Mouse (Mus musculus): ENCODE data around the gene Vmn1r87. TPM values are rescaled to one million over a fixed set of nuclear protein-coding genes. Genes with fewer than 3 reads are reported as not detected.

Vmn1r87 gene
- not detected in 2 replicates for polyA plus RNA-seq (2012; rRNA removed)

GRCm38 (mm10) chr7:13140057-13140456 is at the start of gene Vmn1r87:
Gene Vmn1r87, minus strand, starts transcription at chr7:13140157.

GRCm38 (mm10) chr7:13159268-13159667 is 19.3 kb upstream of the Vmn1r87 start, which contains the start of gene Vmn1r88:
Gene Vmn1r88, plus strand, starts transcription at chr7:13159568.

GRCm38 (mm10) chr7:13119817-13120216 is 20.1 kb downstream of the Vmn1r87 start, which contains the start of gene Vmn1r86:
Gene Vmn1r86, minus strand, starts transcription at chr7:13119917.

GRCm38 (mm10) chr7:13095073-13095472 is 44.9 kb downstream of the Vmn1r87 start, which contains the start of gene Vmn1r85:
Gene Vmn1r85, minus strand, starts transcription at chr7:13095173.

Other genes starting within 250 kb of the Vmn1r87 start
- 3.4 and 3.5 TPM in 2 replicates for gene Zscan22, start 242.3 kb downstream of the Vmn1r87 start, polyA plus RNA-seq (2012; rRNA removed)
- gene Rps5, start 217.9 kb downstream of the Vmn1r87 start, polyA plus RNA-seq (2012; rRNA removed): 1,527 and 1,533 TPM in 2 replicates
- gene Rnf225, start 212.7 kb downstream of the Vmn1r87 start, polyA plus RNA-seq (2012; rRNA removed): 0.13 and 0.22 TPM in 2 replicates
- gene Zfp324, start 174.3 kb downstream of the Vmn1r87 start, polyA plus RNA-seq (2012; rRNA removed): 1.7 and 1.8 TPM in 2 replicates
- gene Zfp446, start 162.3 kb downstream of the Vmn1r87 start, polyA plus RNA-seq (2012; rRNA removed): 1.9 and 2.1 TPM in 2 replicates
- 37.4 and 60.2 TPM in 2 replicates for gene Slc27a5, start 142.0 kb downstream of the Vmn1r87 start, polyA plus RNA-seq (2012; rRNA removed)
- gene Trim28, start 141.0 kb downstream of the Vmn1r87 start, polyA plus RNA-seq (2012; rRNA removed): 85.9 and 90.4 TPM in 2 replicates
- 5.4 and 5.7 TPM in 2 replicates for gene Zbtb45, start 130.1 kb downstream of the Vmn1r87 start, polyA plus RNA-seq (2012; rRNA removed)
- gene Chmp2a, start 105.3 kb downstream of the Vmn1r87 start, polyA plus RNA-seq (2012; rRNA removed): 99.3 and 101 TPM in 2 replicates
- 86.0 and 91.7 TPM in 2 replicates for gene Ube2m, start 101.9 kb downstream of the Vmn1r87 start, polyA plus RNA-seq (2012; rRNA removed)
- gene Mzf1, start 85.4 kb downstream of the Vmn1r87 start, polyA plus RNA-seq (2012; rRNA removed): 0.53 and 0.59 TPM in 2 replicates
- gene Vmn1r85, start 45.0 kb downstream of the Vmn1r87 start, polyA plus RNA-seq (2012; rRNA removed): not detected in 2 replicates
- gene Vmn1r86, start 20.2 kb downstream of the Vmn1r87 start, polyA plus RNA-seq (2012; rRNA removed): not detected in 2 replicates
- gene Vmn1r88, start 19.4 kb upstream of the Vmn1r87 start, polyA plus RNA-seq (2012; rRNA removed): not detected in 2 replicates
- not detected in 2 replicates for gene Vmn1r89, start 72.9 kb upstream of the Vmn1r87 start, polyA plus RNA-seq (2012; rRNA removed)
- gene Lig1, start 137.1 kb upstream of the Vmn1r87 start, polyA plus RNA-seq (2012; rRNA removed): 25.7 and 27.6 TPM in 2 replicates
- 1.6 and 1.8 TPM in 2 replicates for gene Zswim9, start 138.6 kb upstream of the Vmn1r87 start, polyA plus RNA-seq (2012; rRNA removed)
- gene Pla2g4c, start 184.5 kb upstream of the Vmn1r87 start, polyA plus RNA-seq (2012; rRNA removed): 1.3 TPM in 2 replicates

Measured in liver, embryonic 18 days (tissue).